Mouse (Mus musculus) heart, adult 2 months (tissue): Measurements from ENCODE around the gene Arnt2. TPM values are rescaled to one million over a fixed set of nuclear protein-coding genes. Genes with fewer than 3 reads are reported as not detected.

Experiments used
- DNase-seq, 2 experiments: peaks; one replicate each; pipeline ENCODE4 v3.0.0; 2021
- H3K27ac ChIP-seq: fragments of 200-600 bp; 2 replicates; pipeline ENCODE4 v1.8.1; 2022
- H3K27me3 ChIP-seq: fragments of 200-500 bp; 2 replicates; pipeline ENCODE4 v1.6.1; 2012; ENCODE audit warnings: mild to moderate bottlenecking, low read length, inconsistent platforms, mixed read lengths; ENCODE audit not compliant: control insufficient read depth, insufficient read depth
- H3K36me3 ChIP-seq: fragments of 200-500 bp; 2 replicates; pipeline ENCODE4 v1.6.1; 2012; ENCODE audit warnings: low read length, inconsistent platforms; ENCODE audit not compliant: control insufficient read depth, insufficient read depth
- H3K4me1 ChIP-seq: fragments of 200-500 bp; 2 replicates; pipeline ENCODE4 v1.6.1; 2011; ENCODE audit warnings: low read length; ENCODE audit not compliant: control insufficient read depth, insufficient read depth
- H3K4me3 ChIP-seq: fragments of 200-600 bp; 2 replicates; pipeline ENCODE4 v1.8.1; 2022
- H3K79me2 ChIP-seq: fragments of 200-500 bp; replicated peaks from 2 replicates; pipeline ENCODE4 v1.6.1; 2012; ENCODE audit warnings: mild to moderate bottlenecking, inconsistent platforms, low read length, moderate library complexity, mixed read lengths; ENCODE audit not compliant: control insufficient read depth, insufficient read depth
- H3K9ac ChIP-seq: fragments of 200-500 bp; 2 replicates; pipeline ENCODE4 v1.6.1; 2012; ENCODE audit warnings: low read depth, mild to moderate bottlenecking, control low read depth, inconsistent platforms, low read length, mixed read lengths
- CTCF ChIP-seq: fragments of 200-600 bp; IDR thresholded peaks from 2 replicates; pipeline ENCODE4 v1.8.1; 2022; ENCODE audit warnings: antibody characterized with exemption, mild to moderate bottlenecking, moderate library complexity
- EP300 ChIP-seq: fragments of 200-500 bp; IDR thresholded peaks from 2 replicates; pipeline ENCODE4 v1.6.1; 2011; ENCODE audit warnings: low read depth, low read length, control low read depth; ENCODE audit not compliant: insufficient read depth
- POLR2A ChIP-seq: fragments of 200-500 bp; IDR thresholded peaks from 2 replicates; pipeline ENCODE4 v1.6.1; 2011; ENCODE audit warnings: mild to moderate bottlenecking, low read depth, low read length, control low read depth; ENCODE audit not compliant: insufficient read depth
- WGBS: fragments of 180-500 bp; shearing (Covaris S2); methylation state at CpG from one replicate; pipeline ENCODE4 v1.1.7; 2018; 5-methylcytosine and 5-hydroxymethylcytosine counted together
- intact Hi-C: fragments of 180-260 bp; cut with DNase I; formaldehyde crosslinking; loops from one replicate; pipeline ENCODE4 v1.15.1; 2025
- polyA plus RNA-seq: library from polyadenylated mRNA; depleted of rRNA; stranded (reverse); fragments of >200 nt; gene quantifications from 2 replicates; pipeline ENCODE4 v1.2.3, GENCODE M21; 2012
- total RNA-seq, 2 experiments: library from RNA; stranded (reverse); gene quantifications; 2 replicates each; pipeline ENCODE4 v1.2.3; 2021

Gene Arnt2
- total and polyA plus RNA-seq, 3 experiments: 0.34 to 0.91 (median 0.70) TPM

DNA sequence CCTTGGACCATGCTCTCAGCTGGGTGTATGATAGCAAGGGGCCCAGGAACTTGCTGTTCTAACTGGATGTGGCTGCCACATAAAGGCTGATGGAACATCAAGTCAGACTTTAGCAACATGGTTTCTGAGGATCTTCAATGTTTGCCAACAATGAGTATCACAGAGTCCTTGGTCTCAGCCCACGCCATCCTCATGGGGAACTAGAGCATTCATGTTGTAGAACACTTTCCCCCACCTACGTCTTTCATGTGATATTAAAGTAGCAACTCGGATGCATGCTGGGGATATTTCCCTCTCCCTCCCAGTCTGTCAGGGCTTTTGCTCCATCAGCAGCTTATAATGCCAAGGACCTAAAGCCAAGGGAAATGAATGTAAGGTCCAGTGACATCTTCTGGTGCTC lies 153.3 kb downstream of the Arnt2 start:
- Histone ChIP-seq H3K27me3 (no peaks in the 10 kb centered on the region), H3K9ac (no peak overlapping the region), H3K4me3 (no peak overlapping the region), H3K79me2 (no peaks in the 10 kb centered on the region), H3K36me3 (no peaks in the 10 kb centered on the region), H3K27ac (no peak overlapping the region), H3K4me1 (no peaks in the 10 kb centered on the region; the same call in 1 of the 2 replicates)
- TF ChIP-seq CTCF (no peak), POLR2A (no peak), EP300 (no peak)
- no peak for DNase-seq
- intact Hi-C loops: no loop called here
- WGBS: 87% methylated on average over 3 of the region's 3 CpGs

DNA sequence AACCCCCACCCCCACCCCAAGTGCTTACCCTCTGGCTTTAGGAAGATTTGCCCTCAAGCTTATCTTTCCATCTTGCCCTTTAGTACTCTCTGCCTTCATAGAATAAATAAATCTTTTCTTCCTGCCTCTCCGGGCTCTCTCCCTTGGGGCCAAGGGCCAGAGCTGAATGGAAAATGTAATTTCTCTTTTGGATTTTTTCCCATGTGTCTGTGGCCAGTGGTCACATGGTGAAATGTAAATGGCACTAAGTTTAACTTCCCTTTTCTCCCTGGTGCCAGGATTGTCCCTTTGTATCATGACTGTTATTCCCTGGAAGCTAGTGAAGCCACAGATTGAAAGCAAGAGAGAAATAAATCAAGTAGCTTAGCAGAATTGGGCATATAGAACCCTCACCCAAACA lies 153.7 kb downstream of the Arnt2 start:
- no peaks in the 10 kb centered on the region for H3K36me3 ChIP-seq
- H3K79me2 ChIP-seq: no peaks in the 10 kb centered on the region
- TF ChIP-seq CTCF (no peak), EP300 (no peak), POLR2A (no peak)
- WGBS: 31% methylated on average over 1 of the region's 1 CpGs
- intact Hi-C loops: no loop called here
- H3K4me3 ChIP-seq: no peak overlapping the region
- no peak overlapping the region for H3K9ac ChIP-seq
- DNase-seq: no peak
- no peak overlapping the region for H3K27ac ChIP-seq
- no peaks in the 10 kb centered on the region; the same call in 1 of the 2 replicates for H3K4me1 ChIP-seq
- no peaks in the 10 kb centered on the region for H3K27me3 ChIP-seq

DNA sequence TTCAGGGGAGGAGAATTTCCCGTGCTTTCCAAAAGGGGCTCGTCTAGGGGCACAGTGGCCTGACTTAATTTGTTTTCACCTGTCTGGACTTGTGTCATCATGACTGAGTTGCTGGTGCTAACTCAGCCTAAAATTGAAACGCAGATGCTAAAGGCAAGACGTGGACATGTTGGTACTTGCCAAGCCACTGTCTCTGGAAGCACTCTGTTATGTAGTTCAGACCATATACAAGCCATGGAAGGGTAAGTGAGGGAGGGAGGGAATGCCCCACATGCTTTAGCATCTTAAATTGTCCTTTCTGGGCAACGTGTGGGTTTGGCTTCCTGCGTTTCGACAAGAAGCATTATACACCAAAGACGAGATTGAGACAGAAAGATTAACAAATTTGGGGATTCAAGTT lies 155.1 kb downstream of the Arnt2 start:
- H3K27me3 ChIP-seq: no peaks in the 10 kb centered on the region
- intact Hi-C loops: no loop called here
- no peak overlapping the region for H3K27ac ChIP-seq
- 61% methylated on average over 8 of the region's 8 CpGs for WGBS
- H3K36me3 ChIP-seq: no peaks in the 10 kb centered on the region
- H3K4me1 ChIP-seq: no peaks in the 10 kb centered on the region
- TF ChIP-seq CTCF (no peak), EP300 (no peak)
- no peak overlapping the region for H3K4me3 ChIP-seq
- H3K9ac ChIP-seq: no peak overlapping the region
- DNase-seq: no peak
- no peaks in the 10 kb centered on the region for H3K79me2 ChIP-seq

DNA sequence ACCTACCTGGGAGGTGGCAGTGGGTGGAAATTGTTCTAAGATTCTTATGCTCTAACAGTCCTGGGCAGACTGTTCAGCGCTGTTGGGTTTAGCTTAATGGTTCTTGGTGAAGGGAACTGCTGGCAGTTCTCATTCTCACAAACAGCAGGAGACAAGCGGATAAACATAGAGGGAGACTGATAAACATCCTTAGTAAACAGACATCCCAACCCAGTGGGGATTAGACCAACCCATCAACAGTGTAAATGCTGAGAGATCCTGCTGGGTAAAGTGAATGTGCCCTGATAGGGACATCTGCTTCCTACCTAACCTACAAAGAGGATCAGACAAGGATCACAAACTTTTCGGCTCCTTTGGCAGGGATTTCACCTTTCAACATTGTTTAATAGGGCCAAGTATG lies 155.7 kb downstream of the Arnt2 start:
- Histone ChIP-seq H3K27ac (no peak overlapping the region), H3K36me3 (no peaks in the 10 kb centered on the region), H3K79me2 (no peaks in the 10 kb centered on the region), H3K9ac (no peak overlapping the region), H3K4me1 (no peaks in the 10 kb centered on the region), H3K27me3 (no peaks in the 10 kb centered on the region), H3K4me3 (no peak overlapping the region)
- intact Hi-C loops: no loop called here
- no peak for DNase-seq
- 52% methylated on average over 3 of the region's 3 CpGs for WGBS
- TF ChIP-seq EP300 (no peak), POLR2A (no peak), CTCF (no peak)

DNA sequence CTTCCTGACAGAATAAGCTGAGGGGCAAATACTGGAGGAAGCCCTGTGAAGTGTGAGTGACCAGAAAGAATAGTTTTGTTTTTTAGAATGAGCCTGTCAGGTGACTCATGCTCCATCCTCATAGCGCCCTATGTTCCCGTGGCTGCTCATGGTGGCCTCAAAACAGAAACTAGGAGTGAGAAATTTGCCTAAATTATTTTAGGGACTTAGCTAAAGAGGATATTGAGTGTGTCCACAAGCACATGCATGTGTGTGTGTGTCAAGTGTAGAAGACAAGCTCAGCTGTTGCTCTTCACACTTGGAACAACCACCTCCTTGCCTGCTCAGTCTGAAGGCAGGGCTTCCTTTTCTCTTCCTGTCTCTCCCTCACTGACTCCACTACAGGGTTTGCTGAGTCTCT lies 158.3 kb downstream of the Arnt2 start:
- intact Hi-C loops: no loop called here
- TF ChIP-seq CTCF (no peak), POLR2A (no peak), EP300 (no peak)
- Histone ChIP-seq H3K9ac (no peak overlapping the region), H3K27ac (no peak overlapping the region), H3K36me3 (no peaks in the 10 kb centered on the region), H3K27me3 (no peaks in the 10 kb centered on the region), H3K4me3 (no peak overlapping the region), H3K79me2 (no peaks in the 10 kb centered on the region), H3K4me1 (no peaks in the 10 kb centered on the region)
- WGBS: 84% methylated on average over 2 of the region's 2 CpGs
- DNase-seq: no peak

DNA sequence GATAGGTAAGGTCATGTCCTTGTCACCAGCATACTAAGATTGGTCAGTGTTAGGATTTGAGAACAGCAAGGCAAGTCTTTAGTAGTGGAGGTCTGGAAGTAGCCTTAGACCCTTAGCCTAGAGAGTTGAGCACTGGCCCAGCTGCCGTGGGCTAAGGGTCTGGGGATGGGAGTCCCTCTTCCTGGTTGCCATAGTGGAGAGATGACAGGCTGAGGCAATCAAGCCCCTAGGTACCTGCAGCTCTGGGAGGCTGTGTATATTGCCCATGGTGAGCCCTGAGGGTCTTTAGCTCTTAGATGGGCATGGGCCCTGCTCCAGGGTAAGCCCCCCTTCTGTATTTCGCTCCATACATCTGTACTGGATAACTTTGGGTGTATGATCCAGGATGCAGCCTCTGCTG lies 159.2 kb downstream of the Arnt2 start:
- no peak for DNase-seq
- TF ChIP-seq CTCF: no peak
- no peak for TF ChIP-seq POLR2A
- TF ChIP-seq EP300: no peak
- no peaks in the 10 kb centered on the region for H3K27me3 ChIP-seq
- H3K79me2 ChIP-seq: no peaks in the 10 kb centered on the region
- no peak overlapping the region for H3K4me3 ChIP-seq
- no peaks in the 10 kb centered on the region for H3K36me3 ChIP-seq
- intact Hi-C loops: no loop called here
- H3K27ac ChIP-seq: no peak overlapping the region
- H3K9ac ChIP-seq: no peak overlapping the region
- 92% methylated on average over 2 of the region's 2 CpGs for WGBS
- H3K4me1 ChIP-seq: no peaks in the 10 kb centered on the region
